Mouse (Mus musculus) spleen, postnatal 4 days (tissue): ENCODE measurements around the gene Ptpn6.
A peak's percentile ranks its signal among the peaks of the same experiment; 100 is the strongest.

Experiments
- DNase-seq, 2 experiments: peaks; one replicate each; pipeline ENCODE4 v3.0.0; 2022; ENCODE audit warnings: low spot score in 2 of 2

Gene Ptpn6

DNA sequence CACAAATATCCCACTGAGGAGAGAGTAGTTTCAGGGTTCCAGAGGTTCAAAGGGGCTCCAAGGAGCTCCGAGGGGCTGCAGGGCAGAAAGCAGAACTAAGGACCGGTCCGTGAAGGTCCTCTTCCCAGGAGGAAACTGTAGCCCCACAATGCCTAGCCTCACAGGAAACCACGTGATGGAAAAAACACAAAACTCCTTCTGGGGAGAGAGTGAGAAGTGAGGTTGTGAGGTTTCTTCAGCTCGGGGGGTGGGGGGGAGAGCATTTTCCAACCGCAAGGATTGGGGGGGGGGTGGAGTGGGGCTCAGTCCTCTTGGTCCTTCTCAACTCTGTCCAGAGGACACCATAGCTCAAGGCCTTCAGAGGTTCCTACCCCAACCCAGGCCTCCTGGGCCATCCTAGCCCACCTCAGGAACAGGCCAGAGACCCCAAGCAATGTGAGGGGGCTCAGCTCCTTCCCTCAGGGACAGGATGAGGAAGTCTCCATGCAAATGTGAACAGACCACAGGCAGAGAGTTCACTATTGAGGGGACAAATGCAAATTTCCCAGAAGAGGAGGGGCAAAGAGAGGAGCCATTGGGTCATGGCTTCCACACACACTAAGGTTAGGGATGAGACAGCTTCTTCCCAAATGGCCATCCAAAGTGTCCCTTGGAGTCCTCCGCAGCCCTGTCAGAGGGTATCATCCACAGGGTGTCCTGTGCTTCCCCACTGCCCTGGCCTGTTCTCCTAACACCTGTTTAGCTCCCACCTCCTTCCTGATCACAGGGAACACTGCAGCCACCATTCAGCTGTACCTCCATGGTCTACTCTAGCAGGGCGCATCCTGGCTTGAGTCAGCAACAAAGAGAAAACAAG is 8.4 kb downstream of the Ptpn6 start:
- no peak for DNase-seq

DNA sequence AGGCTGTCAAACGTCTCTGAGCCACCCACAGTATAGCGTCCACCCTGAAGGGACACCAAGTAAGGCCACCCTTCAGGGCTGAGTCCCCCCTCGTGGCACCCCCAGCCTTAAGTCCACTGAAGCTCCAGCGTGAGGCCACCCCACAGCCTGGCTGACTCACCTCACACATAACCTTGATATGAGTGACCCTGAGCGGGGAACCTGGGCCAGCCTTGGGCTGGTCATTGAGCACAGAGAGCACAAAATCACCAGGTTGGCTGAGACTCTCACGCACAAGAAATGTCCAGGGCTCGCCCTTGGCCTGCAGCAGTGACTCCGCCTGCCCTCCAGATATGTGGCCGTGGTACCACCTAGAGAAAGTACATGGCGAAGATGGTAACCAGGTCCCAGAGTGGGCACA is 9.9 kb downstream of the Ptpn6 start:
- DNase-seq: no peak

DNA sequence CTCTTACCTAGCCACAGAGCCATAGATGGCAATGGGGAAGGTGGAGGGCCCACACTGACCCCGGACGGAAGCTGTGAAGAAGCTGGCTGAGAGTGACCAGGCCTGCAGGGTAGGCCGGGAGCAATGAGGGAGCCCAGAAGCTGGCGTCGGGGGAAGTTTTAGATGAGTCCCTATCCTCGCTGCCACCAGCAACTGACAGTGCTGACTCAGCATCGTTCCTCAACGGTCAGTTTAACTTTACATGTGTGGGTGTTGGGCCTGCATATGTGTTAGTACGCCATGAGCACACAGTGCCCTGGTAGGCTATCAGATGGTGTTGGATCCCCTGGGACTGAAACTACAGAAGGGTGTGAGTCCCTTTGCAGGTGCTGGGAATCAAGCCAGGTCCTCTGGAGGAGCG is 14.0 kb downstream of the Ptpn6 start:
- DNase-seq: no peak

DNA sequence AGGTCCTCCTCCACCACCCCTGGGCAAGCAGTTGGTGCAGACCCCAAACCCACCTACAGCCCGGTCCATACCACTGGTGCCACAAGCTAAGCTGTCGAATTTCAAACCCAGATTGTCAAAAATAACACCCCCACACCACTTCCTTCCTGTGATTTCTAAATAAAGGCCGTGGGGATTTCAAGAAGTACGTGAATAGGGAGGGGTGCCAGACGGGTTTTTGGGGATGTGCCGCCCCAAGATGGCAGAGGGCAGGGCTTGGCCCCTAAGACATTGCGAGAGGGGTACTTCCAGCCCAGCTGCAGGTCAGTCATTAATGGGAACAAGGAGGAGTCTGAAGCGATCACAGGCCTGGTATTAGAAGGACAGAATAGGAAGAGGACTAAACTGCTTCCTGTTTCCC is 15.0 kb downstream of the Ptpn6 start:
- DNase-seq: no peak

DNA sequence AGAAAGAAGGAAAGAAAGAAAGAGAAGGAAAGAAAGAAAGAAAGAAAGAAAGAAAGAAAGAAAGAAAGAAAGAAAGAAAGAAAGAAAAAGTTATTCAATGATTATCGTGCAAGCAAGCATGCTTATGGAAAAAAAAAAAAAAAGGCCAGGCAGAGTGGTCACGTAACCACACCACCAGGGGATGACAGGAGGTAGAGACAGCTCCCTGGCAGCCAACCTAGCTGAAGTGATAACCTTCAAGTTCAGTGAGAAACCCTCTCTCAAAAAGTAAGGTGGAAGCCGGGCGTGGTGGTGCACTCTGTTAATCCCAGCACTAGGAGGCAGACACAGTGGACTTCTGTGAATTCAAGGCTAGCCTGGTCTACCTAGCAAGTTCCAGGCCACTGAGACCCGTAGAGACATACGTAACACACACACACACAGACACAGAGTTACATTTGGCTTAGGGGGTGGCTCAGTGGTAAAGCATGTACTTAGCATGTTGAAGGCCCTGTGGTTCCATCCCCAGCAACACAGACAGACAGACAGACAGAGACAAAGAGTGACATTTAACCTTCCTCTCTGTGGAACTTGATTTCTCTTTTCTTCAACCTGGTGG is 15.5 kb downstream of the Ptpn6 start:
- DNase-seq: no peak

DNA sequence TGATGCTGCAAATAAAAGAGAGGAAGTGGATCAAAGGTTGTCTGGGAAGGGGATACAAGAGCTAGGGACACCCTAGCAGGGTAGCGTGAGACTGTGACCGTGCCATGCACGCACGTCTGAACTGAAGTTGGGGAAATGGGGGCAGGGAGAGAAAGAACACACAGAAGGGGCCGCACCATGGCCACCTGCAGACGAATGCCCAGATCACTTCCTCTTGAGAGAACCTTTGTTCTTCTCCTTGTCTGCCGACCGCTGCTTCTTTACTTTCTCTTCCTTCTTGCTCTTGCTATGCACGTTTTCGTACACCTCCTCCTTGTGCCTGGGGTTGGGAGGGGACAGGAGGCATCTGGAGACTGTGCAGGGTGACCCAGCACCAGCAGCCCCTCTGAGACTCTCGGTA is 17.6 kb downstream of the Ptpn6 start:
- DNase-seq: no peak

DNA sequence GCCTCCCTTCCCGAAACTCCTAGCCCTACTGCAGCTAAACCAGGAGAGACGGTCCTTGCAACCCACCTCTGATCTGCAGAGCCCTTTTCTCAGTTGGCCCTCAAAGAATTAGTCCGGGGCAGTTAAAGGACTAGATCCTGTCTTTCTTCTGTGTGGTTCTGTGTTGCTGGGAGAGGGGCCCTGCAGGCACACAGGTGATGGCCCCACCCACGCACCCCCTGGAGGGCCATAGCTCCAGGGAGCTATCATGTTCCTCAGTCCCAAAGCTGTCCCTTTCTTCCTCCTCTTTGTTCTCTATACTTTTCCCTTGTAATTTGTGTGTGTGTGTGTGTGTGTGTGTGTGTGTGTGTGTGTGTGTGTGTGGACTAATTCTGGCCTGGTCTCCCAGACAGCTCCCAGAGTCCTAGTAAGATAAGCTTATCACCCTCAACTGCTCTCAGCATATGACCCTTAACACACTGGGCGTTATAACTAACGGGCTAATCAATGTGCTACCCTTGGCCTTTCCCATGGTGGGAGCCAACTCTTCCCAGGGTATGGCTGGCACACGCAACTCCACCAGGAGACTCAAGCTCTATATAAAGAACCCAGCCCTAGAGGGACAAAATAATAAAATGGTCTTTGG is 19.0 kb downstream of the Ptpn6 start:
- DNase-seq: no peak

DNA sequence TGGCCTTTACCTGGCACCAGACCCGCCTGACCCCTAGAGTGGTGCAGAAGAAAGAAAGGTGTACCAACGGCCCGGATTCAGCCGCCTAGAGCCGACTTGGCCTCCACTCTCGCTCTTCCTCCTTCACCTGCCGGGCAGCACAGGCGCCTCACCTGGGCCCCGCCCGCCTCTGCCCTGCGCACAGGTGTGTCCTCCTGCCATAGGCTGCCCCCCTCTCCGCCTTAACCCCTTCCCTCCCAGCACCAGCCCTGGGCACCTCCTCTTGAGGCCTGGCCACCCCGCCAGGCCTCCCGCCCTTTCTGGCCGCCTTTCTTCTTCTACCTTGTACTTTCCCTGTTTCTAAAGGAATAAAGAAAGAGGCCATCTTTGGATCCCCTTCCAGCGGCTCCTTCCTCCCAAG is 19.8 kb downstream of the Ptpn6 start:
- no peak for DNase-seq

DNA sequence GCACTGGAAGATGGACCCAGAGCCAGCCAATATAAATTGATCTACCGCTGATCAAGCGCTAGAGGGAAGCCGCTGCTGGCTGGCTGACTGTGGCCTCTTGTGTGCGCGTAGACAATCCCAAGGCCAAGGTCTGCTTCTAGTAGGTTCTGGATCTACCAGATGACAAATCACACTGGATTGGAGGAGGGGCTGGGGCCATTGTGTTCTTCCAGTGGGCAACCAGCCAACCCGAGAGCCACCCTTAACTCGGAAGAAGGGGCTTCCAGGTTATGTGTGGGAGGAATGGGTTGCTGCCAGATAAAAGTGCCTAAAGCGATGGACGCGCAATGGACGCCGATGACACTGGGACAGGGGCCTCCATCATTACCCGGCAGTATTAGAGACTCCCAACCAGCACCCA is 20.5 kb downstream of the Ptpn6 start:
- DNase-seq: no peak

DNA sequence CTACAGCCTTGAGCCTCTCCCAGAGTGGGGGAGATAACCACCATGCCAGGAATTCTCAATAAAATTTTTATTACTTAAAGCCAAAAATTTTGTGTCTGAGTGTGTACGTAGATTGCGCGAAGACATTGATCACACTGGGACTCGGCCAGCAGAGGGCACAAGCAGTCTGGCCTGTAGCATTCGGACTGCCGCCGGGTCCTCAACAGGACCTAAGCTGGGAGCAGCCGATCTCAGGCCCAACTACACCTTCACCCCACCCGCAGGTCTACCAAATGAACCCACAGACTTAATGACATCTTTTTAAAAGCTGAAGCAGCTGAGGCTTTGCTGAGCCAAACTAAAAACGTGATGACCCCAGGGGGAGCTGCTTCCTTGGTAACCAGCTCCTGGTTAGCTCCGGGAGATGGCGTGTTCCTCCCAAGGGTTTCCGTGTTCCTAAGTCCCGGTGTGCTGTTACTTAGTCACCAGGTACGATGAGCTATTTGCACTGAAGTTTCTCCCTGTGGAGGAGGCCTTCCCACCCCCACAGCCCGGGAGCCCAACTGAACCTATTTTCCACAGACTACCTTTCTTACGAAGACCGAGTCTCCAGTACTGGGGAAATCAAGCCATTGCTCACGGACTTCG is 21.5 kb downstream of the Ptpn6 start:
- peak; percentile 61 to 76 for DNase-seq

DNA sequence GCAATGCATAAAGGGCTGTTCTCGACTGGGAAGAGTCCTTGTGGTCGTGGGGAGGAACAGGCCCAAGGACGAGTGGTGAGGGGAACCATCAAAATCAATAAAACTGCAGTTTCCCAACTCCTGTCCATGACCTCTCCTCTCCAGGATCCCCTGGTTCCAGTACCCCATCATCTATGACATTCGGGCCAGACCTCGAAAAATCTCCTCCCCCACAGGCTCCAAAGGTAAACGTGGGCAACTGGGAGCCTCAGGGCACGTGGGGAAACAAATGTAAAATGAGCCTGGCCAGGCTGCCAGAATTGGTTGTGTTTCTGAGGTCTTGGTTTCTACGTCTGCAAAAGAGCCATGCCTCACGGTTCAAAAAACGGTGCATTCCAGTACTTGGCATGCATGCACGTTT is 25.6 kb downstream of the Ptpn6 start:
- DNase-seq: no peak

DNA sequence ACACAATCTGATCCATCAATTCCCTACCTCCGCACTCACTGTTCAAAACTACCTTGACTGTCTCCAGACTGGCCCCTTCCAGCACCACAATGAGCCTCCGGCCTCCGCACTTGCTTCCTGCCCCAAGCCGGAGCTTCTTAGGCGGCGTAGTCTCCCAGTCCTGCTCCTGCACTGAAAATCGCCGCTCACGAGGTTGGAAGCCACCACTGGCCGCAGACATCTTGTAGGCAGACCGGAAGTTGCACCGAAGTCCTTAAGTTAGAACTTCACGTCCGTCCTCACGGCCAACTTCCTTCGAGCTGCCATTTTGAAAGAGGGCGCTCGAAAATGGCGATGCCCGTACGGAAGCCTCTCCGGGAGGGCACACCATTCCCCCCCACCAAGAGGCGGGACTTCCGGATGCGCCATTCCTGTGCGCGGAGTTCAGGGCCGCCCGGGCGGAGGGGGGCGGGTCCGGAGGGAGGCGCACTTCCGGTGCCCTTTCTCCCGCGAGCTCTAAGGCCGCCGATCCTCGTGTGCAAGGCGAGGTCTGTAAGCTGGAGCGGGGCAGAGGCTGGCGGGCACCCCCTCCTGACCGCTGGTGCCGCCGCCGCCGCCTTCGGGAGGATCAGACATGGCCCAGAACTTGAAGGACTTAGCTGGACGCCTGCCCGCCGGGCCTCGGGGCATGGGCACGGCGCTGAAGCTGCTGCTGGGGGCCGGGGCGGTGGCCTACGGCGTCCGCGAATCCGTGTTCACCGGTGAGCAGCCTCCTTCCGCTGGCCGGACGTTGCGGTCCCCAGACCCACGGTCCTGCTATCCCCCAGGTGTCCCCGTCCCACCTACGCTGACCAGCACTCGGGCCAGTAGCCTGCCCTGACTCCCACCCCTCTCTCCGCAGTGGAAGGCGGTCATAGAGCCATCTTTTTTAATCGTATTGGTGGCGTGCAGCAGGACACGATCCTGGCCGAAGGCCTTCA is 26.4 kb downstream of the Ptpn6 start, which contains the start of the genes Emg1 and Phb2:
Gene Emg1 (minus strand): TSS at position 355 of the 959 bp plus-strand sequence.
Gene Phb2 (plus strand): TSS at position 513 of the 959 bp plus-strand sequence.
- DNase-seq: peak; percentile 98

DNA sequence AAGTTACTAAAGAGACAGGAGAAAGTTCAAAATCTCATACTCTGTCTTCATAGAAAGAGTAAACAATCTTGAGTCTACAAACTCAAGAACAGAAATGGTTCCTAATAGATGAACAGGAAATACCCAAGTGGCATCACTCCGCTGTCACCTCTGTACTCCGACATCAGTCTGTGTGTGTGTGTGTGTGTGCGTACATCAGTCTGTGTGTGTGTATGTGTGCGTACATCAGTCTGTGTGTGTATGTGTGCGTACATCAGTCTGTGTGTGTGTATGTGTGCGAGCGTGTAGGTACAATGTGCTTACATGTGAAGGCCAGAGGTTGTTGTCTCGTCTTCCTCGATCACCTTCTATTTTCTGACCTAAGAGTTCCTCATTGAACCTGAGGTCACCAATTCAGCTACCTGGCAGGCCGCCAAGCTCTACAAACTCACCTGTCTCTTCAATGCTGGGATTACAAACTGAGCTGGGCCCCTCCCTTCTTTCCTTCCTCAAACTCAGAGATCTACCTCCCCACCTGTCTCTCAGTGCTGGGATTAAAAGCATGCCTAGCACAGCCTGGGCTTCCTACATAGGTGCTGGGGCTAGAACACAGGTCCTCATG is 30.1 kb downstream of the Ptpn6 start:
- no peak for DNase-seq

DNA sequence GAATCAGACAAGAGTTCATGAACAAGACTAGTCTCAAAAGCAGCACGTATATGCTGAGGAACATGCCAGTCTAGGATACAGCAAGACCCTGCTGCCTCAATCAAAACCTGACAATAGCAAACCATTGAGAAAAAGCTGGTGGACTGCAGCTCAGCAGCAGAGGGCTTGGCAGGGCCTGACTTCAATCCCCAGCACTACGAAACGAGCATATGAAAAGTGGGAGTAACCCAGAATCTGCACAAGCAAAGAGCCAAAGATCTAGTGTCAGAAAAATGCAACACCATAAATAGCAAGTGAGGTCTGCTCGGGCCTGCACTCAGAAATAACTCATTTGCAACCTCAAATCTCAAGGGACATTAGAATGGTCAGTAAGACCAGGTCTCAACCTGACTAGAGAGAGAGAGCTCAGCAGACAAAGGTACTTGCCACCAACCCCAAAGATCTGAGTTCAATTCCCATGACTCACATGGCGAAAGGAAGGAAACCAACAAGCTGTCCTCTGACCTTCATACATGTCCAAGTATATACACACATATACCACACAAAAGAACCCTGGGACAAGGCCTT is 32.4 kb downstream of the Ptpn6 start:
- DNase-seq: no peak

DNA sequence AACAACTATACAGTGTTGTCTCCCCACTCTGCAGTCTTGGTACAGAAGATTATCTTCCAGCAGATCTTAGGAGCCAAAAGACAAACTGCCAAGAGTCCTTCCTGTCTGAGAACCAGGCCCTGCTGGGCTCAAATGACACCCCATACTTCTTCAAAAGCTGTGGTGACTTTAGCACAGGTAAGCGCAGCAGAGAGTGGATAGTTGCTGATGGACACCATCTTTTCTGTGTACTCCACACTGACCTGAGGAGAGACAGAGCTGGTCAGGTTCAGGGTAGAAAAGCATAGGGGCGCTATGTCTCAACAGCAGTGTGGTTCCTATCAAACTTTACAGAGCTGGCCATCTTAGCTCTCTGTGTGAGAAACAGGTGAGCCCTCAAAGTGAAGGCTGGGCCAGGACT is 34.1 kb downstream of the Ptpn6 start:
- DNase-seq: no peak

DNA sequence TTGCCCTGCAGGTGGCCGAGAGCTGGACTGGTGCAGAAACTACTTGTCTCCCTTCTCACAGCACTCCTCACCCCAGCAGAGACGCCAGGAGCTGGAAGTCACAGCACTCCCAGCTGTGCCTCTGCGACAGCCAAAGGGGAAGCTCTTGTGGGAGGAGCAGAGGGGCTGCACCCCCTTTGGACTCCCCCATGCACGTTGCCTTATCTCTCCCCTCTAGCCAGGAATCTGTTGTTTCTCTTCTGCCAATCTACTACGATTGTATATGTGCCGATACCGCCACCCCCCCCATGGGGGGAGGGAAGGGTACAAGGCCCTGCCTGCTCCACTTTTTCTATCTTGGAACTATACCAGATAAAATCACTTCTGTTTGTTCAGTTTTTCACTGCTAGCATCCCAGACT is 34.7 kb downstream of the Ptpn6 start:
- DNase-seq: no peak

DNA sequence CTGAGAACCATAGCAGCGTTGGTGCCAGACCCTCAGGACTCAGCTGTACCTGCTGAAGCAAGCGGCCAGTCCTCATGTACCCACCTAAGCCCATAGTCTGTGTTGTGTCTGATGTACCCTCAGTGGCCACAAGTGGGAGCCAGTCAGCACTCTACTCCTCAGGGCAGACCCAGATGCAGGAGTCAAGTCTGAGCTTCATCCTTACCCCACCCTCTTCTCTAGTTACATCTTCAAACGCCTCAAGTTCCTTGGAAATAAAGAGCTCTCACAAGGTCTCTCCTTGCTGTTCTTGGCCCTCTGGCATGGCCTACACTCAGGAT is 35.8 kb downstream of the Ptpn6 start:
- DNase-seq: peak; percentile 75 to 89

DNA sequence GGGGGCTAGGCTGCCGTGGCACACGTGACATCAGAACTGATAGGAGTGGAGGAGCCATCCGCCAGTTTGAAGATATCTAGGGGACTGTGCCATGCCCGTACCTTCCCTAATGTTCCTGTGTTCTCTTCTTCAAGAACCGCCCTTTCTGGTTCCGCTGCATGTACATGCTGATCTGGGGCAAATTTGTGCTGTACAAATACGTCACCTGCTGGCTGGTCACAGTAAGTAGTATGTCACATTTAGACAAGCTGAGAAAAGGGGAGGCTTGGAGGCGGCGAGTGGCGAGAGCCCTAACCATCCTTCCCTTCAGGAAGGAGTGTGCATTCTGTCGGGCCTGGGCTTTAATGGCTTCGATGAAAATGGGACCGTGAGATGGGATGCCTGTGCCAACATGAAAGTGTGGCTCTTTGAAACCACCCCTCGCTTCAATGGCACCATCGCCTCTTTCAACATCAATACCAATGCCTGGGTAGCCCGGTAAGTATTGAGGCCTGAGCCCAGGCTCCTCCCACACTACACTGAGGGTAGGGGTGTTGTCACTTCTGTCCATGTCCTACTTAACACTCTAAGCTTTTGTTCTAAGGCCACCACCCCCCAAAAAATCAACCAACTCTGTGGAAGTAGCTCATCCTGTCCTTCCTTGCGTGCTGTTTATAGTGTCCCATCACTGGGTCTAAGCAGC is 36.3 kb downstream of the Ptpn6 start:
- no peak for DNase-seq

DNA sequence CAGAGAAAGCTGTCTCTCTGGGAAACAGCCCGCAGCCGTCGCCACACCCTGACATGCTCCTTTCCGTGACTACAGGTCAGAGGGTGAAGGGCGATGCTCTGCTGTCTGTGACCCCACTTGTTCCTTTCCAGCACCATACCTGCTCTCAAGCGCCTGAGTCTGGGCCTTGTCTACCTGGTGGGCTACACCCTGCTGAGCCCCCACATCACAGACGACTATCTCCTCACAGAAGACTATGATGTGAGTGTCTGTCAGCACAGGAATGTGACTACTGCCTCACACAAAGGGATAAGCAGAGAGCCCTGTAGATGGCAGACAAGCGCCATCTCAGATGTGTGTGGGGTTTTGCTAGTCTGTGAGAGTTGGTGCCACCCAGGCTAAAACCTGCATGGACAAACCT is 37.2 kb downstream of the Ptpn6 start:
- DNase-seq: no peak

DNA sequence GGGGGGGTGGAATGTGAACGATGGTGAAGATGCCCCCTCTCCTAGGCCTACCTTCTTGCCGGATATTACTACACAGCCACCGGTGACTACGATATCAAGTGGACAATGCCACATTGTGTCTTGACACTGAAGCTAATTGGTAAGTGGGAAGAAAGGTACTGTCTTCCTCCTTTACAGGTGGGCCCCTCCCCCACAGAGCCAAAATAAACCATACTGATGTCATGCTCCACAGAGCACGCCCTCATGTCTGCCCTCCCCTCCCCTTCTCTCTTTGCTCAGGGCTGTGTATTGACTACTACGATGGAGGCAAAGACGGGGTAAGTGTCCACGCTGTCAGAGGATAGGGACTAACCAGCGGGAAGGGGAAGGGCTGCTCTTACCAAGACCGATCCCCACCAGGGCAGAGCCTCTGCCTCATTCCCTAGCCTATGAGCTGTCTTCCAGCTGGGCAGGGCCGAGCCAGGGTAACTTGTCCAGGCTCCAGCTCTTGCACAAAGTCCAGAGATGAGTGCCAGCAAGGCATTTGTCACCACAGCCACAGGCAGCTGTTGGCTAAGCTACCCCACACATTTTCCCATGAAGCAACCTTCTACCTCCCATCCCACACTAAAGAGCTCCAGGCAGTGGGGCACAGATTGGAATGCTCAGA is 38.4 kb downstream of the Ptpn6 start:
- DNase-seq: no peak
